Mouse (Mus musculus): Measurements from ENCODE around the gene Panx1. TPM values are rescaled to one million over a fixed set of nuclear protein-coding genes. Genes with fewer than 3 reads are reported as not detected.

Panx1 gene
- polyA plus RNA-seq, 1 experiment from 2014 or later: 21.7 TPM

DNA sequence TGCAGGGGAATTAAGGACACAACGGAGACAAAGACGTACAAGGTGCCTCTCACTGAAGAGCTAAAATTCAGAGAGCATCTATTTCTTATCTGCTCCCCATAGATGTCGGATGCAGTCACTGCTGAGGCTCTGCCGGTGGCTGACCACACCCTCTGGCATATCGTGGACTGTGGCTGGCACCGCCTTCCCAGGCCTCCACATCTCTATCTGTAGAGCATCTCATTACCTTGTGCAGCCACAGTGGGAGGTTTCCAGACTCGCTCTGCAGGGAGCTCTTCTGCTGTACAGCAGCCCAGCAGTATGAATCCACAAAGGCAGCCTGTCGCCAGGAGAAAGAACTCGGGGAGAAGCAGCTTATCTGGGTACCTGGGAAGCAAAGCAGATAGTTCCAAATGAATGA, 24.1 kb downstream of the Panx1 start:
- ATAC-seq (ENCODE audit: extremely low read depth, insufficient number of reproducible peaks, low FRiP score, low TSS enrichment): no peak
- no peak overlapping the region for H3K4me3 ChIP-seq
- H3K27me3 ChIP-seq (replicated peaks): no peaks in the 10 kb centered on the region; the same call in 1 of the 2 replicates
- H3K4me2 ChIP-seq: no peak overlapping the region
- H3K4me1 ChIP-seq: no peaks in the 10 kb centered on the region
- H3K9ac ChIP-seq: no peak overlapping the region
- H3K9me3 ChIP-seq: no peaks in the 10 kb centered on the region
- H3K27ac ChIP-seq (replicated peaks): no peak overlapping the region
- 58% methylated on average over 9 of the region's 9 CpGs for WGBS
- H3K36me3 ChIP-seq: peaks cover 10% of the 10 kb centered on the region

DNA sequence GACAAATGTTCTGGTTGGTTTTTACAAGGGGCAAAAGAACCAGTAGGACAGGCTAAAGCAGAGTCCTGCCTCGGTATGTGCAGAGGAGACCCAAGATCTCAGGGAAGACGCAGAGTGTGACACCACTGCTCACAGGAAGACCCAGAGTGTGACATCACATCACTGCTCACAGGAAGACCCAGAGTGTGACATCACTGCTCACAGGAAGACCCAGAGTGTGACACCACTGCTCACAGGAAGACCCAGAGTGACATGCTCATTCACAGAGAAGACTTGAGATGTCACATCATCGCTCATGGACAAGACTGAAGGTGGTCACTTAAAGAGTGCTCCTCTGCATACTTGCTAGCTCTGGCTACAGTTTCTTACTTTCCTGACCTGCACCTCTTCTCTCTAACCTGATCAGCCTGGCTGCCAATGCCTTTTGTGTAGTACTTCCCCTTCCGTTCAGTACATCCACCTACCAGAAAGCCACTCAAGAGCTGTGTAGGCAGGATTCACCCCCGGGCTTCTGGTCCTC, 24.7 kb downstream of the Panx1 start:
- peaks cover 8% of the 10 kb centered on the region; the same call in 1 of the 2 replicates for H3K36me3 ChIP-seq
- 79% methylated on average over 5 of the region's 5 CpGs for WGBS
- H3K4me1 ChIP-seq: no peaks in the 10 kb centered on the region
- H3K4me3 ChIP-seq: no peak overlapping the region
- no peak overlapping the region for H3K4me2 ChIP-seq
- no peak for ATAC-seq (ENCODE audit: extremely low read depth, insufficient number of reproducible peaks, low FRiP score, low TSS enrichment)
- no peak overlapping the region for H3K27ac ChIP-seq (replicated peaks)
- H3K9me3 ChIP-seq: no peaks in the 10 kb centered on the region
- no peaks in the 10 kb centered on the region; the same call in 1 of the 2 replicates for H3K27me3 ChIP-seq (replicated peaks)
- no peak overlapping the region for H3K9ac ChIP-seq

DNA sequence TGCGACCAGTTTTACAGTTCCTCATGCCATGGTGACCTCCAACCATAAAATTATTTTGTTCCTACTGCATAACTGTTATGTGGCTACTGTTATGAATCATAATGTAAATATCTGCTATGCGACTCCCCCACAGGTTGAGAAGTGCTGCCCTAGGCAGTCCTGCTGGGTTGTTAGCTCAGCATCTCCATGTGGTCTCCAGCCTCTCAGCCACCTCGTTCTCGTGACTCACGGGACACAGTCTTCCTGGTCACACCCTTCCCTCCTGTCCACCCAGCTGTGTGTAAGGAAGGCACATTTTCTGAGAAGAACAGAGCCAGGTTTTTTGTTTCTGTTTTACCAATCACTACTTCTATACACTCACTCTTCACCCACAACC, 26.5 kb downstream of the Panx1 start:
- Histone ChIP-seq H3K4me3 (no peak overlapping the region), H3K27me3 (replicated peaks) (peaks cover 9% of the 10 kb centered on the region; the same call in 1 of the 2 replicates), H3K4me2 (no peak overlapping the region), H3K9me3 (no peaks in the 10 kb centered on the region), H3K27ac (replicated peaks) (no peak overlapping the region), H3K36me3 (peaks cover 8% of the 10 kb centered on the region; the same call in 1 of the 2 replicates), H3K9ac (no peak overlapping the region), H3K4me1 (no peaks in the 10 kb centered on the region)
- 75% methylated on average over 5 of the region's 5 CpGs for WGBS
- no peak for ATAC-seq (ENCODE audit: extremely low read depth, insufficient number of reproducible peaks, low FRiP score, low TSS enrichment)

DNA sequence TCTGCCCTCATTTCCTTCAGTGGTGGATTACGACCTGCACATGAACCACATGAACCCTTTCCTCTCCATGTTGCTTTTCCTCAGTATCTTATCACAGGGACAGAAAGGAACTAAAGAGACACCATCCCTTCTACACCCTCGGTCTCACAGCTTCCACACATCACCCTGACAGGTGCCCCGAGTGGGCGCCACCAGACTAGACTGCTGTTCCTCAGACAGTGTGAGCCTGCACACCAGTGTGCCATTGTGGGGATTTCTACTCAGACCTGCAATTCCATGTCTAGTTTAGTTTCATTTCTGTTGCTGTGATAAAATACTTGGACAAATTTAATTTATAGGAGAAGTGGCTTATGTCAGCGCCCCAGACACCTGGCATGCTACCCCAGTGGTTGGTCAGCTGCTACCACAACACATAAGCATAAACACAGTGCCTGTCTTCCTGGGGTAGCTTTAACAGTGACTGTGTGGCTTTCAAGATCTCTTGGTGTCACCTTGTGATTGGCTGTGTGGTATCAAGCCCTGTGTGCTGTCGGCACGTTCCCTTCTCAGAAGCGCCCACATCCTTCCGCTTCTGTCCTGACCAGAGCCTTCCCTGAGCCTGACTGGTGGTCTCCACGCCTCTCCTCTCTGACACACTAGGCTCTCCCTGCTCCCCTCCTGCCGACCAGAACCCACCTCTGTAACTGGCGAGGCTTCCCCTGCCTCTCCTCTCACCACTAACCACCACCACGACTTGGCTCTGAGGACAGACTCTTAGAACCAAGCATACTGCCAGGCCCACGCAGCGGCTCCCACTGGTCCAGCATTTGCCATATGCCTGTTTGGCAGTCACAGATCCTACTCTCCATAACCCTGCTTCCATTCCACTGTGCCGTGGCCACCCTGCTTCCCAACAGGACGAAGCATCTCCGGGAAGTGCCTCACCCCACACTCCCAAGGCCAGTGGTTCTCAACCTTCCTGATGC, 27.2 kb downstream of the Panx1 start:
- no peaks in the 10 kb centered on the region for H3K4me1 ChIP-seq
- peaks cover 11% of the 10 kb centered on the region; the same call in 1 of the 2 replicates for H3K27me3 ChIP-seq (replicated peaks)
- H3K27ac ChIP-seq (replicated peaks): no peak overlapping the region
- no peaks in the 10 kb centered on the region for H3K9me3 ChIP-seq
- H3K9ac ChIP-seq: no peak overlapping the region
- 64% methylated on average over 18 of the region's 18 CpGs for WGBS
- peaks cover 8% of the 10 kb centered on the region; the same call in 1 of the 2 replicates for H3K36me3 ChIP-seq
- H3K4me3 ChIP-seq: no peak overlapping the region
- no peak for ATAC-seq (ENCODE audit: extremely low read depth, insufficient number of reproducible peaks, low FRiP score, low TSS enrichment)
- H3K4me2 ChIP-seq: no peak overlapping the region

DNA sequence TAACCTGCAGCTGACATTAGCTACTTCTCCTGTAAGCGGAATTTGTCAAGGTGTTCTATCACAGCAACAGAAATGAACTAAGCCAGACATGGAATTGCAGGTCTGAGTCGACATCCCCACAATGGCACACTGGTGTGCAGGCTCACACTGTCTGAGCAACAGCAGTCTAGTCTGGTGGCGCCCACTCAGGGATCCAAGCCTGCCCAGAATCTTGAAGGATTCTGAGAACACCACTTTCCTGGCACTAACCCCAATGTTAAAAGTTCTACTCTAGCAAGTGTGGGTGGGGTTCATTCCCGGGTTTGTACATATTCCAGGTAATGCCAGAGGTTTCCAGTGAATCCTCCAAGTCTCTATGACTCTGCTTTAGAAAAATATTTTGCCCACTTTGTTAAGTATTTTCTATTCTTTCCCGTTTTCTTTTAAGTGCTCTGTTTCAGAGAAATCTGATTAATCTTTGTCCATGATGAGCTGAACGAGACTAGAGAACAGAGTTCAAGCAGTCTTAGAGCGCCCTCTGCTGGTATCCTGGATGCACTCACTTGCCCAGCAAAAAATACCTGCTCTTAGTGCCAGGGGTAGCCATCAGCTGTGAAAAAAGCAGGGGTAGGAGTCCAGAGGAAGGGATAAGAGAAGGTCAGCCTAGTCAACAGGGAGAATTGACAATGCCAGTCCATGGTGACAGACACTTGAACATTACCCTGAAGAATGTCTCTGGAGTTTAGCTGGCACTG, 29.9 kb downstream of the Panx1 start:
- Histone ChIP-seq H3K27me3 (replicated peaks) (peaks cover 11% of the 10 kb centered on the region), H3K36me3 (peaks cover 4% of the 10 kb centered on the region; the same call in 1 of the 2 replicates), H3K27ac (replicated peaks) (no peak overlapping the region), H3K4me1 (peaks cover 6% of the 10 kb centered on the region), H3K4me2 (no peak overlapping the region), H3K4me3 (no peak overlapping the region), H3K9ac (no peak overlapping the region), H3K9me3 (no peaks in the 10 kb centered on the region)
- 50% methylated on average over 7 of the region's 7 CpGs for WGBS
- no peak for ATAC-seq (ENCODE audit: extremely low read depth, insufficient number of reproducible peaks, low FRiP score, low TSS enrichment)

DNA sequence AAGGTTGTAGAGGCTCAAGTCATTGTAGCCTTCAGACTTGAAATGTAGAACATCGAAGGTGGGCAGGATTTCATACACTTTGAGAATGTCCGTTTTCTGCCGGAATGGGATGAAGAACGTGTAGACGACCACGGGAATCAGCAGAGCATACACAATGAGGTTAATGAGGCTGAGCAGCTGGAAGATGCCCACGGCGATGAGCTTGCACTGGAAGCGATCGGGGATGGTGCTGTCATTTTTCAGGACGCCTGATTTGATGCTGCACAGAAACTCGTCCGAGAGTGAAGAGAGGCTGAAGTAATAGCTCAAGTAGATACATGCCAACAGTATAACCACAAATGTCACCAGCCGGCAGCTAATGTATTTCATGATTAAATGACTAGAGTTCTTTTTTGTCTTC, 37.7 kb downstream of the Panx1 start:
- H3K4me1 ChIP-seq: peaks cover 17% of the 10 kb centered on the region
- H3K9me3 ChIP-seq: no peaks in the 10 kb centered on the region
- H3K4me3 ChIP-seq: no peak overlapping the region
- H3K4me2 ChIP-seq: no peak overlapping the region
- 71% methylated on average over 14 of the region's 14 CpGs for WGBS
- H3K9ac ChIP-seq: no peak overlapping the region
- ATAC-seq (ENCODE audit: extremely low read depth, insufficient number of reproducible peaks, low FRiP score, low TSS enrichment): no peak
- no peaks in the 10 kb centered on the region; the same call in 1 of the 2 replicates for H3K27me3 ChIP-seq (replicated peaks)
- peaks cover 46% of the 10 kb centered on the region for H3K36me3 ChIP-seq
- H3K27ac ChIP-seq (replicated peaks): no peak overlapping the region

DNA sequence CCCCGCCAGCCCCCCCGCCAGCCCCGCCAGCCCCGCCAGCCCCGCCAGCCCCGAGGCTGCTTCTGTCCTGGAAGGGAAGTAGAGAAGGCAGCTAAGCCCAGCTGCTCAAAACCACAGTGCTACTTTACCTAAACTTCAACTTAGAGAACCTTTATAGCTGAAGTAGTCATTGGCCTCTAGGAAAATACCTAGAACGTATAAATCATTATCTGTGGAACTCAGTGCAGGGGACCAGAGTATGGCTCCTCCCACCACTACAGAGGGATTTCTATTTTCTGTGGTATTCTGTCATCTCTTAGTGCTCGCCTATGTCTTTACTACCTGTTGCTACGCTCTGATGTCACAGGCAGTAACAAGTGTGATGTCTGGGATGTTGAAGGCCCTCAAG, 41.0 kb downstream of the Panx1 start:
- H3K27me3 ChIP-seq (replicated peaks): peaks cover 8% of the 10 kb centered on the region; the same call in 1 of the 2 replicates
- no peak overlapping the region for H3K9ac ChIP-seq
- WGBS: 68% methylated on average over 9 of the region's 9 CpGs
- peaks cover 7% of the 10 kb centered on the region; the same call in 1 of the 2 replicates for H3K4me1 ChIP-seq
- peaks cover 43% of the 10 kb centered on the region for H3K36me3 ChIP-seq
- peak overlapping the region; percentile 8; the same call in 1 of the 2 replicates for H3K4me2 ChIP-seq
- no peak overlapping the region for H3K27ac ChIP-seq (replicated peaks)
- no peaks in the 10 kb centered on the region for H3K9me3 ChIP-seq
- no peak overlapping the region for H3K4me3 ChIP-seq
- no peak for ATAC-seq (ENCODE audit: extremely low read depth, insufficient number of reproducible peaks, low FRiP score, low TSS enrichment)

DNA sequence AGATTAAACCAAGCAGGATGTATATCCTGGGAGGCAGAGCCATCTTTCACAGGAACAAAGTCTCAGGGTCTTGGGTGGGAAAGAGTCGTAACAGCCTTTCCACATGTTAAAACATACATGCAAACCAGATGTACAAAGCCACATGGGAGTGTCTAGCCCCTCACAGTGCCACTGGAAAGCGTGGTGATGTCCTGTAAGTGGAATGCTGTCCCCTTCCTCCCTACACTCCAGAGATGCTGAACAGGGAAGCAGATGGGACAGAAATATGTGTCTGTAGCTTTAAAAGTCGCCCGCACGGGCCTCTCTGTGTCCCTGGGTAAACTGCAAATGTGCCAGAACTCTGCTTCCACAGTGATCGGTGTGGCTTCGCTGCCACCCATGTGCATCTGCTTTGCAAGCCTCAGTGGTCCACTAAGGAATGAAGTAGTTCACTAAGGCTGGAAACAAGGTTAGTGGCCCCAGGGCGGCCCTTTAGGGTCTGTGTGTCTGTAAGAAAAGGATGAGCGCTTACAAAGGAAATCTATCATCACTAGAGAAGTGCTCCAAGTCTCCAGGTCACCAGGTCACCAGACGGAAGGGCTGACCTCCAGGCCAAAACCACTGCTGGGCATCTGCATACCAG, 41.5 kb downstream of the Panx1 start:
- Histone ChIP-seq H3K9me3 (no peaks in the 10 kb centered on the region), H3K27ac (replicated peaks) (no peak overlapping the region), H3K4me3 (no peak overlapping the region), H3K4me1 (peaks cover 7% of the 10 kb centered on the region; the same call in 1 of the 2 replicates), H3K36me3 (peaks cover 38% of the 10 kb centered on the region), H3K9ac (no peak overlapping the region), H3K27me3 (replicated peaks) (peaks cover 8% of the 10 kb centered on the region; the same call in 1 of the 2 replicates), H3K4me2 (peak overlapping the region; percentile 8; the same call in 1 of the 2 replicates)
- WGBS: 56% methylated on average over 10 of the region's 10 CpGs
- no peak for ATAC-seq (ENCODE audit: extremely low read depth, insufficient number of reproducible peaks, low FRiP score, low TSS enrichment)

DNA sequence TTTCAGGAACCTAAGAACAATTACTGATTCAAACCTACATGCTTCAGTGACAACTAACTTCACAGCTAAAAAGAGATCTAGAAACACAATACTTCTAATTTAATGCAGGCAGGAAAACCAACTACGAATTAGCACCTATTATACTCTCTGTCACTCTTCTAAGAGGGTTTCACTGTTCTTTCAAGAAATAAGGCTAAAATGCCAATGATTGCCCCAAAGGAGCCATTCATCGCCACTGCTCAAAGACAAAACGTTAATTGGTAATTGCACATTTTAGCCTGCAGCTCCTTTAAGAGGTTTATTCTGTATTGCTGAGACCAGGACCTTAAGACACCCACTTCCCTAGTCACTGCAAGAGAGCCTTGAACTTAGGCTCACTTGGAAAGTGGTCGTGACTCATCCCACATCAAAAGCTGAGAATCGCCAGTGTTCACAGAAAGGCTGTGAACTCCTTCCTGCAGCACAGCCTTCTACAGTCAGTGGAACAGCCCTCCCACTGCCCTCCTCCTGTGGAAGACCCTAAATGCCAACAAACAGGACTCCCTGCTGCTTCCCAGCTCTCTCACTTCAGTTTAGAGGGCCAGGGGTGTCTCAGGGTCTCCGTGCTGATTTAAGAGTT, 42.2 kb downstream of the Panx1 start:
- Histone ChIP-seq H3K4me1 (peaks cover 7% of the 10 kb centered on the region; the same call in 1 of the 2 replicates), H3K4me3 (no peak overlapping the region), H3K4me2 (no peak overlapping the region), H3K9ac (no peak overlapping the region), H3K27me3 (replicated peaks) (peaks cover 8% of the 10 kb centered on the region; the same call in 1 of the 2 replicates), H3K9me3 (no peaks in the 10 kb centered on the region), H3K36me3 (peaks cover 38% of the 10 kb centered on the region), H3K27ac (replicated peaks) (no peak overlapping the region)
- ATAC-seq (ENCODE audit: extremely low read depth, insufficient number of reproducible peaks, low FRiP score, low TSS enrichment): no peak
- 60% methylated on average over 6 of the region's 6 CpGs for WGBS

DNA sequence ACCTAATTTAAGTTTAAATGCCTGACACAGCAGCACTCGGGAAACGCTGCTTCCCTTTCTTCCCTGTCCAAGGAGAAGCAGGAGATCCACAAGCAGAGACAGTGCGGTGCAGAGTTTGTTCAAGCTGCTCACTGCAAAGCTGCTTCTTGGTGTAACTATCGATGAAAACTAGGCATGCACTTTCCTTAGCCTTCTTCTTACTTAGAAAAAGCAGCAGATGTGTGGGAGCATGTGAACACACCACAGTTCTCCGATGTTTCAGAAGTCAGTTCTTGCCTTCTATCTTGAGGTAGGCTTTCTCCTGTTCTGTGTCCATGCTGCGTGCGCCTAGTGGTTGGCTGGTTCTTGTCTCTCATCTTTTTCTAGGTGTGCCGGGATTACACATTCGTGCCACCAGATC, 46.5 kb downstream of the Panx1 start:
- H3K9me3 ChIP-seq: no peaks in the 10 kb centered on the region
- H3K27me3 ChIP-seq (replicated peaks): peaks cover 16% of the 10 kb centered on the region
- 0 out of 2 replicates have a peak, but pooled peaks cover 2% of the 10 kb centered on the region for H3K36me3 ChIP-seq
- H3K4me1 ChIP-seq: no peaks in the 10 kb centered on the region
- no peak for ATAC-seq (ENCODE audit: extremely low read depth, insufficient number of reproducible peaks, low FRiP score, low TSS enrichment)
- H3K9ac ChIP-seq: no peak overlapping the region
- H3K27ac ChIP-seq (replicated peaks): no peak overlapping the region
- no peak overlapping the region for H3K4me3 ChIP-seq
- WGBS: 79% methylated on average over 9 of the region's 9 CpGs
- no peak overlapping the region for H3K4me2 ChIP-seq

All from heart, embryonic 13.5 days (tissue).